Mouse (Mus musculus) heart, adult 10 weeks (tissue): Measurements from ENCODE around the gene Cyp4f40. TPM values are rescaled to one million over a fixed set of nuclear protein-coding genes. Genes with fewer than 3 reads are reported as not detected.

Experiments
- polyA plus RNA-seq: library from polyadenylated mRNA; stranded (reverse); fragments of 350-450 nt; fragmentation: Illumina TruSeq; extraction: RNeasy Lipid Tissue Mini Kit (QIAGEN cat#74804); gene quantifications from one replicate; pipeline ENCODE4 v1.2.3, GENCODE M21; 2014; ENCODE audit warnings: low read depth, low replicate concordance

Gene Cyp4f40
- polyA plus RNA-seq: not detected

DNA sequence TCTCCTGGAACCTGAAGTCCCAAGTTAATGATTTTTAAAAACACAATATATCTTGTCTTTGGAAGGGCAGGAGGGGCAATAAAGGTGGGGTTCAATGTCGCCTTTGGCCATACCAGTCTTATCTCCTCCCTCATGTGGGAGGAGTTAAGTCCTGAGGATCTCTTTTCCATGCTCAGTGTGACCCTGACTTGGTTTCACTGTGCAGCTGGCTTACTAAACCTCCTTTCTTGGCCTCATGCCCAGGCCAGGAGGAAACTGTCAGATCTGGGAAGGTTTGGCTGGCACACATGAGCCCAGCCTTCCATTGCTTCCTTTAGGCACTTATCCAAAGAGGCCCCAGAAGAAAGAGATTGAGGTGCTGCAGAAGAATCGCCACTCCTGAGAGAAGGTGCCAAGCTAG, at the start of gene Cyp4f40:
Cyp4f40 (plus strand) TSS at position 189 of the 400 bp plus-strand sequence.

DNA sequence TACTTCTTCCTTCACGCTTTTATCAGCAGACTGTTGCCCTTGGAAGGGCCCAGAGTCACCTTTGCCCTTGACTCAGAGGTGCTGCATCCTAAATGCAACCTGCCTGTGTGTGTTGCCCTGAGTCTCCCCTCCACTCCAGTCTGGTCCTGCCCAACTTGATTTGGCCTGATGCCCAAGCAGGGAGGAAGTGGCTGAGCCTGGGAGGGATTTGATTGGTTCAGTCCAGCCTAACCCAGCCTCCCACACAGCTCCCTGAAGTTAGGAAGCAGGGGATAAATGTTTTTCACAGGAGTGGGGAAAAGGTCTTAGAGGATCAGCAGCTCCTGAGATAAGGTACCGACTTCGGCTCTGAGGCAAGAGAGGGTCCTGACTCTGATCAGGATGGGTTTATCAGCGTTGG, 37.7 kb upstream of the Cyp4f40 start, which contains the start of gene Cyp4f37:
Cyp4f37 (plus strand) TSS at position 292 of the 400 bp plus-strand sequence.

DNA sequence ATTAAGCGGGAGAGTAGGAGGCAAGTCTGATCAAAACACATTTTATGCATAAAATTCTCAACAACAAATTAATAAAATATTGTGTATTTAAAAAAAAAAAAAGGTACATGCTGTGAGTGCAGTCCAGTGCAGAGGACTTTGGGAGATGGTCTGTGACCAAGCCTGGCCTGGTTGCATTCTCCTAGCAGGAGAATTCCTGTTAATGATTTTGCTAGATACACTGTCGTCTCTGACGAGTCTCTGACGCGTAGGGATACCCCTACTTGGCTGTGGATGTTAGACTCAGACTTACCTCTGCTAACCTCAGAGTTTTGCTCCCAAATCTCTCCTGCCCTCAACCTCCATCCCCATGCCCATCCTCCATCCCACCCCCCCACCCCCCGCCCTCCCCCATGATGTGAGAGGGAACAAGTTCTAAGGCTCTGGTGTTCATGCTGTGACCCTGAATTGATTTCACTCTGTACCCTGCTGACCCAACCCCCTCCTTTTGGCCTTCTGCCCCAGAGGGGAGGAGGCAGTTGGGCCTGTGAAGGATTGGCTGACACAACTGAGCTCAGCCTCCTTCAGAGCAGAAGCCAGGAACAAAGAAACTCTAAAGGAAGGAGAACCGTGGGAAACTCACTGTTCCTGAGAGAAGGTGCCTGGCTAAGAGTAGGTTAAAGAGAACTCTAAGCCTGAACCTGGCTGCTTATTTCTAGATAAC, 26.5 kb downstream of the Cyp4f40 start, which contains the start of gene Cyp4f15:
Cyp4f15 (plus strand) TSS at position 580 of the 703 bp plus-strand sequence.

Other genes starting within 250 kb of the Cyp4f40 start
- not detected for gene Pglyrp2, start 234.7 kb upstream of the Cyp4f40 start, polyA plus RNA-seq
- gene Cyp4f39, start 206.2 kb upstream of the Cyp4f40 start, polyA plus RNA-seq: not detected
- gene Cyp4f17, start 152.8 kb upstream of the Cyp4f40 start, polyA plus RNA-seq: 4.5 TPM
- 9.8 TPM for gene Cyp4f16, start 122.3 kb upstream of the Cyp4f40 start, polyA plus RNA-seq
- not detected for gene Cyp4f37, start 37.6 kb upstream of the Cyp4f40 start, polyA plus RNA-seq
- not detected for gene Cyp4f15, start 26.7 kb downstream of the Cyp4f40 start, polyA plus RNA-seq
- 13.1 TPM for gene Zfp871, start 129.4 kb downstream of the Cyp4f40 start, polyA plus RNA-seq
- 0.16 TPM for gene Zfp811, start 151.0 kb downstream of the Cyp4f40 start, polyA plus RNA-seq
- 4.9 TPM for gene Zfp799, start 171.4 kb downstream of the Cyp4f40 start, polyA plus RNA-seq
- 6.5 TPM for gene Zfp870, start 232.7 kb downstream of the Cyp4f40 start, polyA plus RNA-seq